Mouse (Mus musculus): Measurements from ENCODE around the gene Snx22. TPM values are rescaled to one million over a fixed set of nuclear protein-coding genes. Genes with fewer than 3 reads are reported as not detected.

Snx22 gene
- total RNA-seq (2014; rRNA removed; ENCODE audit: low replicate concordance), result 3.0 TPM in 1 of 2 replicates, not detected in the other
- 0.74 and 0.98 TPM in 2 replicates for polyA plus RNA-seq (2015; fragmentation: Nextera tagmentation; extraction: Ambion mirVana)

DNA sequence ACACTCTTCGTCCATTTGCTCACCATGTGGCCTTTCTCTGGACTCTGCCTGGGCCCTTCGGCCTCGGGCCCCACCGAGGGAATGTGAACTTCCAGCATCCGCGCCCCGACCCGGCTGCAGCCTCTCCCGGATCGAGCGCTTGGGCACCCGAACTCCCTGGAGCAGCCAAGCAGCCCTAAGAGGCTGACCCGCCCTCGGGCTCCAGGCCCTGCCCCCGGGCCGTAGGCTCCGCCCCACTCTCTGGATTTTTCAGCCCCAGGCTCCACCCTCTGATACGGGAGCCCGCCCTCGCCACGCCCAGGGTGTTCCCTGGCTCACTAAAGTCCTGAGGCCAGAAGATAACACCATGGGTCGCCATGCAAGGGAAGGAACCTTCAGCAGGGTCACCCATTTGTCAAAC lies at the start of gene Snx22:
Gene Snx22, minus strand, starts transcription at position 137 of the 400 bp plus-strand sequence.
- Histone ChIP-seq H3K4me3 (ENCODE audit: low read depth, low read length) (peak within 1 kb of the TSS; percentile 50), H3K36me3 (replicated peaks; ENCODE audit: control insufficient read depth, insufficient read depth, low read length) (peaks cover 25% of the 10 kb centered on the region), H3K9me3 (replicated peaks; ENCODE audit: control insufficient read depth, low read length) (0 out of 2 replicates have a peak, but pooled peaks cover 4% of the 10 kb centered on the region), H3K4me1 (ENCODE audit: control insufficient read depth, insufficient read depth) (peaks cover 9% of the 10 kb centered on the region; the same call in 1 of the 2 replicates), H3K9ac (replicated peaks; ENCODE audit: low read depth, low read length) (peak within 1 kb of the TSS; percentile 46), H3K27ac (ENCODE audit: low read depth) (no peak within 1 kb of the TSS), H3K27me3 (ENCODE audit: control insufficient read depth, insufficient read depth, low read length) (peaks cover 13% of the 10 kb centered on the region; the same call in 1 of the 2 replicates), H3K4me2 (ENCODE audit: low read depth, low read length) (peak within 1 kb of the TSS; percentile 88)
- DNase-seq (ENCODE audit: low spot score) (peak; percentile 61), ATAC-seq (ENCODE audit: insufficient read depth, low read depth) (peak; percentile 87)
- TF ChIP-seq CTCF (IDR thresholded peaks at IDR 0.05; ENCODE audit: low read depth) (no peak), EP300 (IDR thresholded peaks at IDR 0.05; ENCODE audit: low read depth) (no peak)
- WGBS, result 2% methylated on average over 22 of the region's 22 CpGs

DNA sequence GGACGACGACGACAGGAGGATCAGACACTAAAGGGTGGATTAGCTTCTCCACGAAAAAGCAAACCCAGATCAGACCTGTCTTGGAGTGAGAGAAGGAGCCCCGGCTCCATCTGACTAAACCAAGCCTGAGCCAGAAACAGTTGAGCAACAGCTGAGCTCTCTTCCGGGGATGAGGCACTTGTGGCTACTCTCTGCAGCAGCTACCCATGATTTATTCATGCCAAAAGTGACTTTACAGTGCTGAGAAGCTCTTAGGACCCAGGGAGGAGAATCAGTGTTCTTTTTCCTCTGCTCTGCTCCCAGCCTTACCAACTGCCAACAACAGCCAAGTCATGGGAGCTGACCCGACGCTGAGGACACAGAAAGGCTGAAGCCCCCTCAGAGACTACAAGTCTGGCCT lies 47.4 kb upstream of the Snx22 start:
- ATAC-seq (ENCODE audit: insufficient read depth, low read depth) (no peak), DNase-seq (ENCODE audit: low spot score) (no peak)
- WGBS, result 58% methylated on average over 8 of the region's 8 CpGs
- no peak overlapping the region for H3K4me2 ChIP-seq (ENCODE audit: low read depth, low read length)
- TF ChIP-seq CTCF (IDR thresholded peaks at IDR 0.05; ENCODE audit: low read depth), result no peak
- no peak for TF ChIP-seq EP300 (IDR thresholded peaks at IDR 0.05; ENCODE audit: low read depth)
- H3K27ac ChIP-seq (ENCODE audit: low read depth), result no peak overlapping the region
- no peaks in the 10 kb centered on the region for H3K9me3 ChIP-seq (replicated peaks; ENCODE audit: control insufficient read depth, low read length)
- no peak overlapping the region for H3K4me3 ChIP-seq (ENCODE audit: low read depth, low read length)
- no peaks in the 10 kb centered on the region for H3K4me1 ChIP-seq (ENCODE audit: control insufficient read depth, insufficient read depth)
- H3K9ac ChIP-seq (replicated peaks; ENCODE audit: low read depth, low read length), result no peak overlapping the region
- no peaks in the 10 kb centered on the region for H3K27me3 ChIP-seq (ENCODE audit: control insufficient read depth, insufficient read depth, low read length)
- H3K36me3 ChIP-seq (replicated peaks; ENCODE audit: control insufficient read depth, insufficient read depth, low read length), result peaks cover 6% of the 10 kb centered on the region; the same call in 1 of the 2 replicates

DNA sequence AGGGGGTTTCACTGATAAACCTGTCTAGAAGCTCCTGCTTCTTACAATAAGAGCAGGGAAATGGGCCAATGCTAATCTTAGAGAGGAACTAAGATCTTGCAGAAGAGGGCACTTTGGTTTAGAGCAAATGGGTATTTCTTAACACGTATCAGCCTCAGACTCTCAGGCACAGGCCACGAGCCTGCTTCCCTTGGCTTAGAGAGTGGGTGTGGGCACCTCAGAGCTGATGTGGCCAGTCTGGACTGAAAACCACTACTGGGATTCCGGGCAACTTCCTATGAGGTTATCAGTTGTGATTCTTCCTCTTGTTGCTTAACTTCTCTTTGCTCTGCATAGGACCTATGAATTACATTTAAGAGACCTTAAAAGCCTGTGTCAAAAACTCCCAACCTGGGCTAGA lies 44.8 kb upstream of the Snx22 start:
- Histone ChIP-seq H3K27me3 (ENCODE audit: control insufficient read depth, insufficient read depth, low read length) (no peaks in the 10 kb centered on the region), H3K36me3 (replicated peaks; ENCODE audit: control insufficient read depth, insufficient read depth, low read length) (peaks cover 9% of the 10 kb centered on the region), H3K4me1 (ENCODE audit: control insufficient read depth, insufficient read depth) (no peaks in the 10 kb centered on the region), H3K4me2 (ENCODE audit: low read depth, low read length) (no peak overlapping the region), H3K27ac (ENCODE audit: low read depth) (no peak overlapping the region), H3K9me3 (replicated peaks; ENCODE audit: control insufficient read depth, low read length) (no peaks in the 10 kb centered on the region), H3K9ac (replicated peaks; ENCODE audit: low read depth, low read length) (no peak overlapping the region), H3K4me3 (ENCODE audit: low read depth, low read length) (no peak overlapping the region)
- ATAC-seq (ENCODE audit: insufficient read depth, low read depth), result no peak
- WGBS, result 76% methylated on average over 3 of the region's 3 CpGs
- TF ChIP-seq EP300 (IDR thresholded peaks at IDR 0.05; ENCODE audit: low read depth), result no peak
- no peak for TF ChIP-seq CTCF (IDR thresholded peaks at IDR 0.05; ENCODE audit: low read depth)
- DNase-seq (ENCODE audit: low spot score), result no peak

DNA sequence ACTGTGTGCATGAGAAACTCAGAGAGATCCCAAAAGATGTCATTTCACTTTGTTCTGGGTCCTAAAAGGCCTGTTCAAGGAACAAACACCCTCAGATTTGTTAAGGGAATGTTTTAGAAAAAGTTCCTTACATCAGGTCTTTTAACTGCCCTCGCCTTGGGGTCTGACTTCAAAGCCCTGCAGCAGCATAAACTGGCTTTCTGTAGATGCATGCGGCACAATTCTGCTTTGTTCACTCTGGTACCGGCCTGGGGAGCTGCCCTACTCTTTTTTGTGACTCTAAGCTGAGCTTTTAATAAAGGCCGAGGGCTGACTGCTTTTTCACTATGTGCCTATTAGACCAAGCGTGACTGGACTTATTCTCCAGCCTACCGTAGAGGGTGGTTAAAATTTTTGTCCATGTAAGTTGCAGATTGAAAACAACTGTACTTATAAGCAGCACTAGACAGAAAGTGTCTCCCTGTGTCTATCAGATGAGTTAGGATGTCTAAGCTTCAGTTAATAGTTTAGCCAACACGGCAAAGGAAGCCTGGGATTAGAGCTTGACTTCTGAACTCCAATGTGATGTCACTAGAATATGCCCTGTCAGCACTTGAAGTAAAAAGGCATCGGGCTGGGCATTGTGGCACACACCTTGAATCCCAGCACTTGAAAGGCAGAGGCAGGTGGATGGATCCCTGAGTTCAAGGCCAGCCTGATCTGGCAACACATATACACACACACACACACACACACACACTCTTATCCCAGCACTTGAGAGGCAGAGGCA lies 41.3 kb upstream of the Snx22 start:
- no peaks in the 10 kb centered on the region for H3K4me1 ChIP-seq (ENCODE audit: control insufficient read depth, insufficient read depth)
- 79% methylated on average over 8 of the region's 8 CpGs for WGBS
- no peak overlapping the region for H3K4me2 ChIP-seq (ENCODE audit: low read depth, low read length)
- no peak overlapping the region for H3K9ac ChIP-seq (replicated peaks; ENCODE audit: low read depth, low read length)
- DNase-seq (ENCODE audit: low spot score) (no peak), ATAC-seq (ENCODE audit: insufficient read depth, low read depth) (no peak)
- H3K36me3 ChIP-seq (replicated peaks; ENCODE audit: control insufficient read depth, insufficient read depth, low read length), result peaks cover 38% of the 10 kb centered on the region
- no peak overlapping the region for H3K27ac ChIP-seq (ENCODE audit: low read depth)
- no peaks in the 10 kb centered on the region for H3K27me3 ChIP-seq (ENCODE audit: control insufficient read depth, insufficient read depth, low read length)
- H3K4me3 ChIP-seq (ENCODE audit: low read depth, low read length), result no peak overlapping the region
- no peak for TF ChIP-seq EP300 (IDR thresholded peaks at IDR 0.05; ENCODE audit: low read depth)
- TF ChIP-seq CTCF (IDR thresholded peaks at IDR 0.05; ENCODE audit: low read depth), result no peak
- H3K9me3 ChIP-seq (replicated peaks; ENCODE audit: control insufficient read depth, low read length), result no peaks in the 10 kb centered on the region

DNA sequence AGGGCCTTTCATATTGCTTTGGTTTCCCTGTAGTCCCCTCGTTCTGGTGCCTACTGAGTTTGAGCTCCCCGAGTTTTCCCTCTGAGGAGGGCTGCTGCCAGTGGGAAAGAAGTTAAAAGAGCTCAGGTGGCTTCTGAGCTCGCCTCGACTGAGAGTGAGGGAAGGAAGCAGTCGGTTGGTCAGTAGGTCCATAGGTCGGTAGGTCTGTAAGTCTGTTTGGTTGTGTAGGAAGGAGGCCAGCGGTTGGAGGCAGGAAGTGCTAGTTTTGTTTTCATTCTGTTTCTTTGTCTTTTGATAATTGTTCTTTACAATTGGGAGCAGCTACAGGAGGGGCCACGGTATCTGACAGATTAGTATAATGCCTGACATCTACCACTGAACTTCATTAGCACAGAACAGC lies 40.6 kb upstream of the Snx22 start:
- Histone ChIP-seq H3K27me3 (ENCODE audit: control insufficient read depth, insufficient read depth, low read length) (no peaks in the 10 kb centered on the region), H3K9me3 (replicated peaks; ENCODE audit: control insufficient read depth, low read length) (no peaks in the 10 kb centered on the region), H3K36me3 (replicated peaks; ENCODE audit: control insufficient read depth, insufficient read depth, low read length) (peaks cover 45% of the 10 kb centered on the region), H3K27ac (ENCODE audit: low read depth) (no peak overlapping the region), H3K9ac (replicated peaks; ENCODE audit: low read depth, low read length) (no peak overlapping the region), H3K4me1 (ENCODE audit: control insufficient read depth, insufficient read depth) (no peaks in the 10 kb centered on the region), H3K4me3 (ENCODE audit: low read depth, low read length) (no peak overlapping the region), H3K4me2 (ENCODE audit: low read depth, low read length) (no peak overlapping the region)
- ATAC-seq (ENCODE audit: insufficient read depth, low read depth) (no peak), DNase-seq (ENCODE audit: low spot score) (no peak)
- TF ChIP-seq EP300 (IDR thresholded peaks at IDR 0.05; ENCODE audit: low read depth) (no peak), CTCF (IDR thresholded peaks at IDR 0.05; ENCODE audit: low read depth) (no peak)
- 67% methylated on average over 8 of the region's 8 CpGs for WGBS

Measured in heart, postnatal 0 days (tissue).